Mouse (Mus musculus) ES-Bruce4 (cell line): ENCODE measurements around the gene Cd80.

Experiments used
- EP300 ChIP-seq: IDR thresholded peaks from 2 replicates; pipeline ENCODE4 v1.6.1; 2011; ENCODE audit warnings: low read depth, low read length; ENCODE audit not compliant: insufficient read depth
- POLR2A ChIP-seq: IDR thresholded peaks from one replicate; pipeline ENCODE4 v1.8.1; 2011; ENCODE audit warnings: low read length; ENCODE audit not compliant: insufficient read depth

- TF ChIP-seq POLR2A, result no peak
- no peak for TF ChIP-seq EP300
Measured at GRCm38 (mm10) chr16:38441611-38442010, 13.8 kb upstream of the Cd80 start.
